Mouse (Mus musculus): Measurements from ENCODE around the gene Bloc1s5.

DNA sequence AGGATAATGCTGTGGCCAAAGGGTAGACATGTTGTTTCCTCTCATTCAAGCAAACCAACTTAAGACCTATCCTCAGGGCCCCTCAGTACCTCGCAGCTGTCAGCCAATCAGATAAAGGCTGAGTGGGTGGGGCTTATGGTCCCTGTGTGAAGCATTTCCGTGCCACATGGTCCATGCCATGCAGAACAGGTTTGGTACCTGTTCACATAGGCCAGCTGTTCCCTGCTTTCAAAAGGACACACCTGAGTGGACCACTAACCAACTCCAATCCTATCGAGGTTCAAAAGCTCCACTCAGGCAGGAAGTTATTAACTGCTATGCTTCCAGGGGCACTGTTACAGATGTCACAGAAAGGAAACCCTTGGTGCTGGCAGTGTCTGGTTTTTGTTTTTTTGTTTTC is 80.7 kb downstream of the Bloc1s5 start:
- TF ChIP-seq ZMIZ1 (IDR thresholded peaks at IDR 0.05; ENCODE audit: low read depth, low read length) = no peak
- no peak for TF ChIP-seq POLR2AphosphoS2 (IDR thresholded peaks at IDR 0.05; ENCODE audit: low read depth, low read length)

Data from CH12.LX (cell line).